Mouse (Mus musculus) gastrocnemius, adult 2 months (tissue): ENCODE data around the gene Zfp229. TPM values are rescaled to one million over a fixed set of nuclear protein-coding genes. Genes with fewer than 3 reads are reported as not detected.
A peak's percentile ranks its signal among the peaks of the same experiment; 100 is the strongest.
"Not testable (repeated sequence)": the region's sequence is repeated elsewhere in the genome, so short reads cannot be mapped to it uniquely, and the experiment has no call there.

ENCODE experiments used
- DNase-seq: peaks from one replicate; pipeline ENCODE4 v3.0.0; 2022
- H3K27ac ChIP-seq: fragments of 200-600 bp; 2 replicates; pipeline ENCODE4 v1.8.1; 2022; ENCODE audit warnings: mild to moderate bottlenecking
- H3K4me3 ChIP-seq: fragments of 200-600 bp; 2 replicates; pipeline ENCODE4 v1.8.1; 2022; ENCODE audit warnings: mild to moderate bottlenecking, moderate library complexity
- CTCF ChIP-seq: fragments of 200-600 bp; IDR thresholded peaks from 2 replicates; pipeline ENCODE4 v1.8.1; 2022; ENCODE audit warnings: antibody characterized with exemption, mild to moderate bottlenecking, moderate library complexity
- intact Hi-C: fragments of 180-260 bp; cut with DNase I; formaldehyde crosslinking; loops from one replicate; pipeline ENCODE4 v1.15.1; 2025
- long read RNA-seq, 2 experiments: library from polyadenylated mRNA; stranded (forward); transcript quantifications; one replicate each; pipeline ENCODE4 v2.0.0; 2021
- total RNA-seq, 2 experiments: library from RNA; stranded (reverse); gene quantifications; 2 replicates each; pipeline ENCODE4 v1.2.3; 2021

Gene Zfp229
- 1 to 10 TPM; 4.9 to 6.0 TPM for total RNA-seq
- long read RNA-seq, experiment 1, full-length matches to known transcripts, result 5 of 5 reads
- long read RNA-seq, experiment 1, partial matches to known transcripts, result 0 of 5 reads
- long read RNA-seq, experiment 1, other reads (novel, unspliced or antisense), result 0 of 5 reads
- long read RNA-seq, experiment 2, full-length matches to known transcripts, result 4 of 5 reads
- long read RNA-seq, experiment 2, partial matches to known transcripts, result 0 of 5 reads
- long read RNA-seq, experiment 2, other reads (novel, unspliced or antisense), result 1 of 5 reads

GRCm38 (mm10) chr17:21730495-21730894 lies at the start of gene Zfp229:
Zfp229 (plus strand) TSS chr17:21730795.
- H3K4me3 ChIP-seq, DNase-seq, H3K27ac ChIP-seq: not testable (repeated sequence)
- intact Hi-C loops, result loop anchor here (10.0 kb wide), 1 partner anchor 196 kb away; the partner anchor contains the start of gene Zfp52

GRCm38 (mm10) chr17:21691560-21691959 lies 39.0 kb upstream of the Zfp229 start, which contains the start of gene Gm10226:
Gm10226 (plus strand) TSS chr17:21691860.
- Histone ChIP-seq H3K27ac (no peak within 1 kb of the TSS), H3K4me3 (no peak within 1 kb of the TSS)
- intact Hi-C loops, result no loop called here
- no peak for TF ChIP-seq CTCF
- DNase-seq, result no peak

- intact Hi-C loops, result no loop called here
Observed at GRCm38 (mm10) chr17:21693342-21693741, 37.3 kb upstream of the Zfp229 start.

GRCm38 (mm10) chr17:21696073-21696472 lies 34.5 kb upstream of the Zfp229 start:
- DNase-seq, result no peak
- TF ChIP-seq CTCF, result no peak
- no peak overlapping the region for H3K4me3 ChIP-seq
- intact Hi-C loops, result no loop called here
- no peak overlapping the region for H3K27ac ChIP-seq

More at GRCm38 (mm10) chr17:21693342-21693741, 37.3 kb upstream of the Zfp229 start:
- Histone ChIP-seq H3K27ac (no peak overlapping the region), H3K4me3 (no peak overlapping the region)
- DNase-seq, result no peak
- TF ChIP-seq CTCF, result no peak

GRCm38 (mm10) chr17:21702281-21703240 lies 28.0 kb upstream of the Zfp229 start:
- Histone ChIP-seq H3K27ac (no peak overlapping the region), H3K4me3 (no peak overlapping the region)
- DNase-seq, result no peak
- intact Hi-C loops, result loop anchor here (10.0 kb wide), 1 partner anchor 262 kb away; the partner anchor contains the start of genes Zfp942 and Zfp943
- no peak for TF ChIP-seq CTCF

- no peak for TF ChIP-seq CTCF
- no peak overlapping the region for H3K4me3 ChIP-seq
- DNase-seq, result no peak
- intact Hi-C loops, result loop anchor here (10.0 kb wide), 1 partner anchor 261 kb away; the partner anchor contains the start of genes Zfp942 and Zfp943
- H3K27ac ChIP-seq, result no peak overlapping the region
Observed at GRCm38 (mm10) chr17:21703414-21703813, 27.2 kb upstream of the Zfp229 start.

GRCm38 (mm10) chr17:21707343-21707996 lies 23.1 kb upstream of the Zfp229 start, which contains the start of gene Zfp760:
Zfp760 (plus strand) TSS chr17:21707741.
- TF ChIP-seq CTCF, result no peak
- intact Hi-C loops, result loop anchor here (10.0 kb wide), 1 partner anchor 257 kb away; the partner anchor contains the start of genes Zfp942 and Zfp943
- Histone ChIP-seq H3K27ac (peak within 1 kb of the TSS; percentile 87), H3K4me3 (peak within 1 kb of the TSS; percentile 73)
- DNase-seq, result peak; percentile 82

- peak overlapping the region; percentile 73 for H3K4me3 ChIP-seq
Observed at GRCm38 (mm10) chr17:21708401-21708800, 22.2 kb upstream of the Zfp229 start.

GRCm38 (mm10) chr17:21733049-21733448 lies 2.5 kb downstream of the Zfp229 start:
- peak overlapping the region; percentile 85 for H3K27ac ChIP-seq
- no peak for TF ChIP-seq CTCF
- DNase-seq, result no peak
- intact Hi-C loops, result loop anchor here (10.0 kb wide), 1 partner anchor 198 kb away; the partner anchor contains the start of gene Zfp52
- peak overlapping the region; percentile 94 for H3K4me3 ChIP-seq

More at GRCm38 (mm10) chr17:21708401-21708800, 22.2 kb upstream of the Zfp229 start:
- TF ChIP-seq CTCF, result no peak
- H3K27ac ChIP-seq, result peak overlapping the region; percentile 87; the same call in 1 of the 2 replicates
- intact Hi-C loops, result loop anchor here (10.0 kb wide), 1 partner anchor 256 kb away; the partner anchor contains the start of genes Zfp942 and Zfp943
- DNase-seq, result no peak

GRCm38 (mm10) chr17:21733529-21734031 lies 3.0 kb downstream of the Zfp229 start:
- intact Hi-C loops, result loop anchor here (10.0 kb wide), 1 partner anchor 199 kb away; the partner anchor contains the start of gene Zfp52
- Histone ChIP-seq H3K27ac (peak overlapping the region; percentile 85), H3K4me3 (peak overlapping the region; percentile 94)
- DNase-seq, result peak; percentile 79
- TF ChIP-seq CTCF, result peak; percentile 27; the same call in 1 of the 2 replicates

GRCm38 (mm10) chr17:21752791-21753190 lies 22.2 kb downstream of the Zfp229 start:
- TF ChIP-seq CTCF, result no peak
- H3K27ac ChIP-seq, result no peak overlapping the region
- DNase-seq, result no peak
- intact Hi-C loops, result no loop called here
- no peak overlapping the region for H3K4me3 ChIP-seq
